23 mouse cellular contexts compared by ENCODE assay signal in the genomic region with DNA sequence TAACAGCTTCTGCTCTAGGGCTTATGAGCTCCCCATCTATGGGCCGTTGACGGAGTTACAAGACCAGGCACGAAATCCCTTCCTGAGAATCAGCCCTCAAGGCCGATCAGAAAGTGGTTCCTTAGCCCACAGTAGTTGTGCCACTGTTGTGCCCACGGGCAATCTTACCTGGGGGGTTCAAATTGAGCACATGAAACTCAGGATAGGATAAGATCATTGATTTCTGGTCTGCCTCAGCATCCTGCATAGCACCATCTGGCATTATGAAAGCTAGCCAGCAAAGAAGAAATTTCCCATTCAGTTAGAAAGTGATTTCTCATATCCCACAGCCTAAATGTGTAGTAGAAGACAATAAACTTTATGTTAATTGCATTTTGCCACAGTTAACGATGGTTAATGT.
DNase-seq lines count a peak whose midpoint lies in the region; ATAC-seq and TF ChIP-seq lines count a peak whose summit lies in the region.
"Had no signal": no experiment of that assay in that cellular context is flagged by ENCODE, and none has a peak within 500 bp of the region (broad histone marks: within the 10 kb centered on the region; RNA-seq: fewer than 3 reads in every experiment).

No protein-coding gene starts in this region.

- H3K9me3 ChIP-seq in kidney, postnatal 0 days (replicated peaks; ENCODE audit: low read length) = no peaks in the 10 kb centered on the region
- H3K9me3 ChIP-seq in lung, postnatal 0 days (ENCODE audit: low read length) = no peaks in the 10 kb centered on the region
- no peaks in the 10 kb centered on the region for H3K9me3 ChIP-seq in stomach, postnatal 0 days (ENCODE audit: control insufficient read depth, low read length)
- no peaks in the 10 kb centered on the region for H3K9me3 ChIP-seq in hindbrain, postnatal 0 days (ENCODE audit: low read length)
- H3K9me3 ChIP-seq: embryonic facial prominence, embryonic 10.5 days; embryonic facial prominence, embryonic 13.5 days; forebrain, embryonic 12.5 days; forebrain, embryonic 15.5 days; hindbrain, embryonic 10.5 days; hindbrain, embryonic 13.5 days had no signal

- 87% methylated on average over 6 of the region's 6 CpGs for WGBS in kidney, postnatal 0 days
- 79% methylated on average over 6 of the region's 6 CpGs for WGBS in lung, postnatal 0 days
- WGBS in stomach, postnatal 0 days = 66% methylated on average over 6 of the region's 6 CpGs
- WGBS in hindbrain, postnatal 0 days = 80% methylated on average over 6 of the region's 6 CpGs

- no peak overlapping the region for H3K27ac ChIP-seq in kidney, postnatal 0 days
- H3K27ac ChIP-seq in lung, postnatal 0 days (ENCODE audit: low read length) = no peak overlapping the region
- no peak overlapping the region for H3K27ac ChIP-seq in stomach, postnatal 0 days (replicated peaks)
- no peak overlapping the region for H3K27ac ChIP-seq in hindbrain, postnatal 0 days
- H3K27ac ChIP-seq: embryonic facial prominence, embryonic 13.5 days; forebrain, embryonic 12.5 days; forebrain, embryonic 15.5 days; hindbrain, embryonic 13.5 days had no signal

- DNase-seq in kidney, postnatal 0 days (ENCODE audit: low spot score) = no peak
- no peak for DNase-seq in kidney, adult 11 months
- no peak for DNase-seq in lung, postnatal 0 days (ENCODE audit: low spot score)
- no peak for DNase-seq in lung, postnatal 10 days
- no peak for DNase-seq in stomach, postnatal 0 days (ENCODE audit: low spot score)
- DNase-seq in hindbrain, postnatal 0 days (ENCODE audit: low spot score) = no peak
- DNase-seq: adrenal gland, adult 2 months; adrenal gland, postnatal 14 days; cerebellum, adult 11-12 months; cerebellum, adult 8-10 months; cerebellum, postnatal 36 days; embryo, embryonic 11 days; gastrocnemius, postnatal 25 days had no signal

- H3K9ac ChIP-seq in kidney, postnatal 0 days (ENCODE audit: low read depth, low read length) = no peak overlapping the region
- no peak overlapping the region for H3K9ac ChIP-seq in lung, postnatal 0 days (replicated peaks; ENCODE audit: low read depth)
- no peak overlapping the region for H3K9ac ChIP-seq in stomach, postnatal 0 days (ENCODE audit: low read length)
- no peak overlapping the region for H3K9ac ChIP-seq in hindbrain, postnatal 0 days (replicated peaks; ENCODE audit: low read length)
- H3K9ac ChIP-seq: embryonic facial prominence, embryonic 13.5 days; forebrain, embryonic 12.5 days; forebrain, embryonic 15.5 days; hindbrain, embryonic 13.5 days had no signal

- H3K36me3 ChIP-seq in kidney, postnatal 0 days (ENCODE audit: insufficient read depth, low read length) = no peaks in the 10 kb centered on the region
- no peaks in the 10 kb centered on the region for H3K36me3 ChIP-seq in lung, postnatal 0 days (ENCODE audit: insufficient read depth, low read length)
- no peaks in the 10 kb centered on the region for H3K36me3 ChIP-seq in stomach, postnatal 0 days (ENCODE audit: control insufficient read depth, insufficient read depth, low read length)
- no peaks in the 10 kb centered on the region for H3K36me3 ChIP-seq in hindbrain, postnatal 0 days (ENCODE audit: insufficient read depth, low read length)
- H3K36me3 ChIP-seq: embryonic facial prominence, embryonic 10.5 days; embryonic facial prominence, embryonic 13.5 days; forebrain, embryonic 12.5 days; forebrain, embryonic 15.5 days; hindbrain, embryonic 10.5 days; hindbrain, embryonic 13.5 days had no signal

- H3K27me3 ChIP-seq in kidney, postnatal 0 days (ENCODE audit: insufficient read depth, low read length) = no peaks in the 10 kb centered on the region
- H3K27me3 ChIP-seq in lung, postnatal 0 days (replicated peaks; ENCODE audit: insufficient read depth, low read length) = no peaks in the 10 kb centered on the region
- no peaks in the 10 kb centered on the region for H3K27me3 ChIP-seq in stomach, postnatal 0 days (ENCODE audit: control insufficient read depth, insufficient read depth, low read length)
- H3K27me3 ChIP-seq in hindbrain, postnatal 0 days (ENCODE audit: insufficient read depth, low read length) = no peaks in the 10 kb centered on the region
- H3K27me3 ChIP-seq: embryonic facial prominence, embryonic 13.5 days; forebrain, embryonic 12.5 days; forebrain, embryonic 15.5 days; hindbrain, embryonic 13.5 days had no signal

- 0 out of 2 replicates have a peak, but pooled peaks have one; percentile 15 for TF ChIP-seq CTCF in kidney, postnatal 0 days (IDR thresholded peaks at IDR 0.05; ENCODE audit: low read depth)
- peak; percentile 15; the same call in 1 of the 2 replicates for TF ChIP-seq CTCF in lung, postnatal 0 days (IDR thresholded peaks at IDR 0.05)
- TF ChIP-seq CTCF in stomach, postnatal 0 days (IDR thresholded peaks at IDR 0.05; ENCODE audit: low read depth) = peak; percentile 24; the same call in 1 of the 2 replicates
- TF ChIP-seq CTCF in hindbrain, postnatal 0 days (IDR thresholded peaks at IDR 0.05; ENCODE audit: low read depth) = no peak

- H3K4me1 ChIP-seq in kidney, postnatal 0 days (replicated peaks; ENCODE audit: insufficient read depth, low read length) = 0 out of 2 replicates have a peak, but pooled peaks cover 5% of the 10 kb centered on the region
- 0 out of 2 replicates have a peak, but pooled peaks cover 2% of the 10 kb centered on the region for H3K4me1 ChIP-seq in lung, postnatal 0 days (ENCODE audit: insufficient read depth, low read depth, low read length)
- no peaks in the 10 kb centered on the region for H3K4me1 ChIP-seq in stomach, postnatal 0 days (replicated peaks; ENCODE audit: control insufficient read depth, insufficient read depth)
- H3K4me1 ChIP-seq in hindbrain, postnatal 0 days (ENCODE audit: insufficient read depth, low read length) = 0 out of 2 replicates have a peak, but pooled peaks cover 3% of the 10 kb centered on the region
- H3K4me1 ChIP-seq: forebrain, embryonic 12.5 days had no signal

- no peak for TF ChIP-seq EP300 in lung, postnatal 0 days (IDR thresholded peaks at IDR 0.05)
- TF ChIP-seq EP300 in stomach, postnatal 0 days (optimal IDR thresholded peaks at IDR 0.05) = no peak

- ATAC-seq in kidney, postnatal 0 days (replicated peaks; ENCODE audit: low FRiP score, low read depth) = no peak
- no peak for ATAC-seq in lung, postnatal 0 days
- no peak for ATAC-seq in stomach, postnatal 0 days (ENCODE audit: low FRiP score, low TSS enrichment)
- ATAC-seq in hindbrain, postnatal 0 days = no peak
- ATAC-seq: CD4-positive, CD25-positive, alpha-beta regulatory T cell, adult 4 months; forebrain, embryonic 15.5 days; hindbrain, embryonic 16.5 days had no signal

- no peak overlapping the region for H3K4me2 ChIP-seq in kidney, postnatal 0 days (ENCODE audit: low read length)
- no peak overlapping the region for H3K4me2 ChIP-seq in lung, postnatal 0 days (replicated peaks; ENCODE audit: low read depth, low read length)
- H3K4me2 ChIP-seq in stomach, postnatal 0 days (replicated peaks; ENCODE audit: low read depth) = no peak overlapping the region
- H3K4me2 ChIP-seq in hindbrain, postnatal 0 days (ENCODE audit: low read depth, low read length) = no peak overlapping the region
- H3K4me2 ChIP-seq: embryonic facial prominence, embryonic 13.5 days; forebrain, embryonic 12.5 days; forebrain, embryonic 15.5 days; heart, embryonic 11.5 days; hindbrain, embryonic 13.5 days had no signal

- H3K4me3 ChIP-seq in kidney, postnatal 0 days (replicated peaks; ENCODE audit: low read depth, low read length) = no peak overlapping the region
- H3K4me3 ChIP-seq in lung, postnatal 0 days (ENCODE audit: low read depth, low read length) = no peak overlapping the region
- H3K4me3 ChIP-seq in stomach, postnatal 0 days (ENCODE audit: low read depth, low read length) = no peak overlapping the region
- H3K4me3 ChIP-seq in hindbrain, postnatal 0 days (ENCODE audit: low read length) = no peak overlapping the region
- H3K4me3 ChIP-seq: embryonic facial prominence, embryonic 10.5 days; embryonic facial prominence, embryonic 13.5 days; erythroblast, embryonic 14.5 days; forebrain, embryonic 12.5 days; forebrain, embryonic 15.5 days; hindbrain, embryonic 10.5 days; hindbrain, embryonic 13.5 days had no signal
